Mouse (Mus musculus): ENCODE measurements around the gene Olfr777. TPM values are rescaled to one million over a fixed set of nuclear protein-coding genes. Genes with fewer than 3 reads are reported as not detected.

The Olfr777 gene
- polyA plus RNA-seq, 1 experiment from 2014 or later, result not detected

Other genes starting within 250 kb of the Olfr777 start
- not detected in 2 replicates for gene Olfr764-ps1, start 231.6 kb downstream of the Olfr777 start, polyA plus RNA-seq (2015; fragmentation: Nextera tagmentation; extraction: Ambion mirVana)
- gene Olfr765, start 221.5 kb downstream of the Olfr777 start, polyA plus RNA-seq (2015; fragmentation: Nextera tagmentation; extraction: Ambion mirVana), result not detected in 2 replicates
- not detected in 2 replicates for gene Olfr766-ps1, start 202.5 kb downstream of the Olfr777 start, polyA plus RNA-seq (2015; fragmentation: Nextera tagmentation; extraction: Ambion mirVana)
- not detected in 2 replicates for gene Olfr767, start 188.6 kb downstream of the Olfr777 start, polyA plus RNA-seq (2015; fragmentation: Nextera tagmentation; extraction: Ambion mirVana)
- not detected in 2 replicates for gene Olfr768, start 172.1 kb downstream of the Olfr777 start, polyA plus RNA-seq (2015; fragmentation: Nextera tagmentation; extraction: Ambion mirVana)
- not detected in 2 replicates for gene Olfr769, start 153.6 kb downstream of the Olfr777 start, polyA plus RNA-seq (2015; fragmentation: Nextera tagmentation; extraction: Ambion mirVana)
- gene Olfr770, start 132.5 kb downstream of the Olfr777 start, polyA plus RNA-seq (2015; fragmentation: Nextera tagmentation; extraction: Ambion mirVana), result not detected in 2 replicates
- gene Olfr771, start 106.7 kb downstream of the Olfr777 start, polyA plus RNA-seq (2015; fragmentation: Nextera tagmentation; extraction: Ambion mirVana), result not detected in 2 replicates
- not detected in 2 replicates for gene Olfr772, start 93.6 kb downstream of the Olfr777 start, polyA plus RNA-seq (2015; fragmentation: Nextera tagmentation; extraction: Ambion mirVana)
- gene Olfr773, start 84.1 kb downstream of the Olfr777 start, polyA plus RNA-seq (2015; fragmentation: Nextera tagmentation; extraction: Ambion mirVana), result not detected in 2 replicates
- not detected in 2 replicates for gene Olfr774, start 35.3 kb downstream of the Olfr777 start, polyA plus RNA-seq (2015; fragmentation: Nextera tagmentation; extraction: Ambion mirVana)
- not detected in 2 replicates for gene Olfr775, start 23.1 kb downstream of the Olfr777 start, polyA plus RNA-seq (2015; fragmentation: Nextera tagmentation; extraction: Ambion mirVana)
- not detected in 2 replicates for gene Olfr776, start 12.4 kb downstream of the Olfr777 start, polyA plus RNA-seq (2015; fragmentation: Nextera tagmentation; extraction: Ambion mirVana)
- gene Olfr780, start 46.6 kb upstream of the Olfr777 start, polyA plus RNA-seq (2015; fragmentation: Nextera tagmentation; extraction: Ambion mirVana), result not detected in 2 replicates
- not detected in 2 replicates for gene Olfr781, start 57.4 kb upstream of the Olfr777 start, polyA plus RNA-seq (2015; fragmentation: Nextera tagmentation; extraction: Ambion mirVana)
- gene Olfr782, start 77.4 kb upstream of the Olfr777 start, polyA plus RNA-seq (2015; fragmentation: Nextera tagmentation; extraction: Ambion mirVana), result not detected in 2 replicates
- gene Olfr784, start 112.6 kb upstream of the Olfr777 start, polyA plus RNA-seq (2015; fragmentation: Nextera tagmentation; extraction: Ambion mirVana), result 0.05 TPM in 1 of 2 replicates, not detected in the other
- not detected in 2 replicates for gene Olfr785, start 133.9 kb upstream of the Olfr777 start, polyA plus RNA-seq (2015; fragmentation: Nextera tagmentation; extraction: Ambion mirVana)
- not detected in 2 replicates for gene Olfr786, start 155.8 kb upstream of the Olfr777 start, polyA plus RNA-seq (2015; fragmentation: Nextera tagmentation; extraction: Ambion mirVana)
- gene Olfr787, start 190.4 kb upstream of the Olfr777 start, polyA plus RNA-seq (2015; fragmentation: Nextera tagmentation; extraction: Ambion mirVana), result not detected in 2 replicates
- gene Olfr788, start 199.5 kb upstream of the Olfr777 start, polyA plus RNA-seq (2015; fragmentation: Nextera tagmentation; extraction: Ambion mirVana), result not detected in 2 replicates
- gene Olfr789, start 213.3 kb upstream of the Olfr777 start, polyA plus RNA-seq (2015; fragmentation: Nextera tagmentation; extraction: Ambion mirVana), result not detected in 2 replicates
- gene Olfr790, start 227.0 kb upstream of the Olfr777 start, polyA plus RNA-seq (2015; fragmentation: Nextera tagmentation; extraction: Ambion mirVana), result not detected in 2 replicates

Measured in heart, embryonic 16.5 days (tissue).